Mouse (Mus musculus): ENCODE measurements around the gene Josd1. TPM values are rescaled to one million over a fixed set of nuclear protein-coding genes. Genes with fewer than 3 reads are reported as not detected.

Gene Josd1
- polyA plus RNA-seq, 1 experiment from 2014 or later: 20.6 TPM

DNA sequence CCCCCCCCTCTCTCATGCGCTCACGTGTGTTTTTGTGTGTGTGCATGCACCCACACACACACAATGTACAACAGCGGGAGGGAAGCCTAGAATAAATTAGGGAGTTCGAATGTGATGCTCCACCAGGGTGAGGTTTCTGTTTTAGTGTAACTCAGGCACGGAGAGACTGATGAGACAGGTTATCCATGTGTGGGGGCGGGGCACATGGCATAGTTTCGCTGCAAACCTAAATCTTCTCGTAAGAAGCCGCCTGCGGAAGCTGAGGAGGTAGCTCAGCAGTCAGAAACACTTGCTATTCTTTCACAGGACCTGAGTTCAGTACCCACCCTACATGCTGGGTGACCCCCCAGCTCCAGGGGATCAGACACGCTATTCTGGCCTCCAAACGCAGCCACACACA is 39.6 kb downstream of the Josd1 start:
- Histone ChIP-seq H3K9me3 (no peaks in the 10 kb centered on the region), H3K27me3 (no peaks in the 10 kb centered on the region), H3K9ac (replicated peaks) (no peak overlapping the region), H3K4me2 (replicated peaks) (no peak overlapping the region), H3K4me1 (replicated peaks) (no peaks in the 10 kb centered on the region), H3K27ac (no peak overlapping the region), H3K4me3 (replicated peaks) (no peak overlapping the region), H3K36me3 (peaks cover 61% of the 10 kb centered on the region)
- WGBS: 91% methylated on average over 12 of the region's 12 CpGs
- no peak for ATAC-seq

DNA sequence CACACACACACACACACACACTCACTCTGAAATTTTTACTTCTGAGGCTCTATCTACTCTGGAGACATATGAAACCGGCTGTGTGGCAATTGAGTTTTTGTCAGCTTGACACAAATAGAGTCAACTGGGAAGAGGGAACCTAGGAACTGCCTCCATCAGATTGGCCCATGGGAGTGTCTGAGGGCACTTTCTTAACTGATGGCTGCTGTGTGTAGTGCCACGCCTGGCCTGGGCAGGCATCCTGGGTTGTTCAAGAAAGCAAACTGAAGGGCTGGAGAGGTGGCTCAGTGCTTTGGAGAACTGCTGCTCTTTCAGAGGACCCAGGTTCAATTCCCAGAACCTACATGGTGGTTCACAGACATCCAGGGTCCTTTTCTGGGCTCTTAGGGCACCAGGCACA is 42.2 kb downstream of the Josd1 start:
- peaks cover 76% of the 10 kb centered on the region for H3K36me3 ChIP-seq
- ATAC-seq: no peak
- WGBS: 88% methylated on average over 2 of the region's 2 CpGs

DNA sequence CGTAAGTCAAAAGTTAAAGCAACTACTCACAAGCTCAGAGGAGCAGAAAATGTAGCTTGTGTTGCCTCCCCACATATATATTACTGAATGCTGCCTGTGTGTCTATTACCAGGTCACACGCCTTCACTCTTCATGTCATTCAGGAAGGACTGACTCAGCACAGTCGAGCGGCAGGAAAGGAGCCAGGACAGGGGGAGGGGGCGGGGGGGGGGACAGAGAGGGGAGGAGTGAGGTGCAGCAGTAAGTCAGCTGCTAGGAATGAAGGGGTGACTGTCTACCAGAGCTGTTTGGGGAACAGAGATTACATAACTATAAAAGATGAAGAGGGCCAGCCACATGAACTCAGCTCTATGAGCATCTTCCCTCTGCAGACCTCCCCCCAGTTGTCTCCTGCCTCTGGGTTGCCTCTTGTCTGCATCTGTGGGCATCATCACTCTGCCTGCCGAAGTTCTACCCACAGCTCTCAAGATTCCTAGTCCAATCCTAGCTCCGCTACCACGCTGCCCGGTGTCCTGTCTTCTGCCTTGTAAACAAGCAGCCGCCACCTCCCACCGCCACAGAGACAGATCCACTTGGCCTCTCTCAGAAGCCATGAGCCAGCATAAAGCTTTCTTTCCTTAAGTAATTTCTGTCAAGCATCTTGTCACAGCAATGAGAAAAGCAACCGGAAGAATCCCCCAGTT is 46.4 kb downstream of the Josd1 start:
- H3K4me1 ChIP-seq (replicated peaks): no peaks in the 10 kb centered on the region
- no peak overlapping the region for H3K27ac ChIP-seq
- no peaks in the 10 kb centered on the region for H3K27me3 ChIP-seq
- no peaks in the 10 kb centered on the region for H3K9me3 ChIP-seq
- ATAC-seq: no peak
- 80% methylated on average over 12 of the region's 12 CpGs for WGBS
- no peak overlapping the region for H3K4me3 ChIP-seq (replicated peaks)
- H3K4me2 ChIP-seq (replicated peaks): no peak overlapping the region
- H3K36me3 ChIP-seq: peaks cover 73% of the 10 kb centered on the region
- H3K9ac ChIP-seq (replicated peaks): no peak overlapping the region

More for the DNA sequence above, 42.2 kb downstream of the Josd1 start:
- Histone ChIP-seq H3K27ac (no peak overlapping the region), H3K9me3 (no peaks in the 10 kb centered on the region), H3K27me3 (no peaks in the 10 kb centered on the region), H3K4me3 (replicated peaks) (no peak overlapping the region), H3K9ac (replicated peaks) (no peak overlapping the region), H3K4me2 (replicated peaks) (no peak overlapping the region), H3K4me1 (replicated peaks) (no peaks in the 10 kb centered on the region)

DNA sequence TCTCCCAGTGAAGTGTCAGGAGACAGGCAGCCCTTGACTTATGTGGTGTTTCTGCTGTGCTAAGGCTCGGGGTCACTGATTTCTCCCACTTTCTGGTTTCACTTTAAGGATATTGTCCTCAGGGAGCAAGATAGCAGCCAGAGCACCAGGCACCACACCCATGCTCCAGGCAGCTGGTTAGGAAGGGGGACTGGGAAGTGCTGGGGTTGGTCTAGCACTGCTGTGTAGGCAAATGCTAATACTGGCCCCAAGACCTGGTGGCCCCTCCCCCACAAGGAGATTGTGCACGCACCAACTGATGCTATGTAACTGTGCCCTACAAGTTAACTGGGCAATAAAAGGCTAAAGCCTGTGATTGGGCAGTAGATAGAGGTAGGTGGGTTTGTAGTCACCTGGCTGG is 57.2 kb downstream of the Josd1 start:
- H3K4me2 ChIP-seq (replicated peaks): no peak overlapping the region
- ATAC-seq: no peak
- 82% methylated on average over 2 of the region's 2 CpGs for WGBS
- H3K27me3 ChIP-seq: no peaks in the 10 kb centered on the region
- peaks cover 91% of the 10 kb centered on the region for H3K36me3 ChIP-seq
- no peak overlapping the region for H3K9ac ChIP-seq (replicated peaks)
- H3K4me1 ChIP-seq (replicated peaks): no peaks in the 10 kb centered on the region
- H3K27ac ChIP-seq: no peak overlapping the region
- no peaks in the 10 kb centered on the region for H3K9me3 ChIP-seq
- no peak overlapping the region for H3K4me3 ChIP-seq (replicated peaks)

Other genes starting within 250 kb of the Josd1 start
- gene Csnk1e, start 232.4 kb downstream of the Josd1 start, polyA plus RNA-seq (2015; fragmentation: Nextera tagmentation; extraction: Ambion mirVana): 233 and 269 TPM in 2 replicates
- not detected in 2 replicates for gene Kcnj4, start 182.7 kb downstream of the Josd1 start, polyA plus RNA-seq (2015; fragmentation: Nextera tagmentation; extraction: Ambion mirVana)
- gene Kdelr3, start 171.5 kb downstream of the Josd1 start, polyA plus RNA-seq (2015; fragmentation: Nextera tagmentation; extraction: Ambion mirVana): 6.0 and 8.3 TPM in 2 replicates
- gene Ddx17, start 141.2 kb downstream of the Josd1 start, polyA plus RNA-seq (2015; fragmentation: Nextera tagmentation; extraction: Ambion mirVana): 66.4 and 71.4 TPM in 2 replicates
- gene Dmc1, start 82.8 kb downstream of the Josd1 start, polyA plus RNA-seq (2015; fragmentation: Nextera tagmentation; extraction: Ambion mirVana): 0.75 and 1.0 TPM in 2 replicates
- 6.8 and 6.9 TPM in 2 replicates for gene Fam227a, start 29.0 kb downstream of the Josd1 start, polyA plus RNA-seq (2015; fragmentation: Nextera tagmentation; extraction: Ambion mirVana)
- 92.4 and 94.9 TPM in 2 replicates for gene Cby1, start 28.7 kb downstream of the Josd1 start, polyA plus RNA-seq (2015; fragmentation: Nextera tagmentation; extraction: Ambion mirVana)
- 254 and 260 TPM in 2 replicates for gene Tomm22, start 17.1 kb downstream of the Josd1 start, polyA plus RNA-seq (2015; fragmentation: Nextera tagmentation; extraction: Ambion mirVana)
- 42.6 and 49.1 TPM in 2 replicates for gene Gtpbp1, start 2.9 kb upstream of the Josd1 start, polyA plus RNA-seq (2015; fragmentation: Nextera tagmentation; extraction: Ambion mirVana)
- gene Sun2, start 54.6 kb upstream of the Josd1 start, polyA plus RNA-seq (2015; fragmentation: Nextera tagmentation; extraction: Ambion mirVana): 8.4 and 8.5 TPM in 2 replicates
- 84.8 and 91.6 TPM in 2 replicates for gene Dnal4, start 89.9 kb upstream of the Josd1 start, polyA plus RNA-seq (2015; fragmentation: Nextera tagmentation; extraction: Ambion mirVana)
- gene Nptxr, start 116.8 kb upstream of the Josd1 start, polyA plus RNA-seq (2015; fragmentation: Nextera tagmentation; extraction: Ambion mirVana): 18.1 and 18.6 TPM in 2 replicates
- 0.58 and 1.2 TPM in 2 replicates for gene Npcd, start 146.3 kb upstream of the Josd1 start, polyA plus RNA-seq (2015; fragmentation: Nextera tagmentation; extraction: Ambion mirVana)
- 53.9 and 61.4 TPM in 2 replicates for gene Cbx6, start 146.8 kb upstream of the Josd1 start, polyA plus RNA-seq (2015; fragmentation: Nextera tagmentation; extraction: Ambion mirVana)
- 3.1 and 3.8 TPM in 2 replicates for gene Apobec3, start 203.7 kb upstream of the Josd1 start, polyA plus RNA-seq (2015; fragmentation: Nextera tagmentation; extraction: Ambion mirVana)

Measured in midbrain, embryonic 13.5 days (tissue).